Mouse (Mus musculus): ENCODE results near the gene Rora. TPM values are rescaled to one million over a fixed set of nuclear protein-coding genes. Genes with fewer than 3 reads are reported as not detected.

Rora gene
- polyA plus RNA-seq, 1 experiment from 2014 or later = 9.4 TPM

GRCm38 (mm10) chr9:68912483-68913151 lies 259.0 kb downstream of the Rora start:
- Histone ChIP-seq H3K4me3 (ENCODE audit: low read length) (no peak overlapping the region), H3K9ac (replicated peaks; ENCODE audit: low read length) (no peak overlapping the region), H3K27me3 (ENCODE audit: insufficient read depth, low read length) (no peaks in the 10 kb centered on the region), H3K4me1 (ENCODE audit: insufficient read depth, low read length) (peaks cover 18% of the 10 kb centered on the region), H3K36me3 (ENCODE audit: insufficient read depth, low read length) (no peaks in the 10 kb centered on the region), H3K9me3 (ENCODE audit: low read length) (no peaks in the 10 kb centered on the region), H3K4me2 (replicated peaks; ENCODE audit: low read depth, low read length) (no peak overlapping the region), H3K27ac (ENCODE audit: low read length) (peak overlapping the region; percentile 19; the same call in 1 of the 2 replicates)
- 37% methylated on average over 8 of the region's 8 CpGs for WGBS
- ATAC-seq (ENCODE audit: low FRiP score, low TSS enrichment) = 0 out of 2 replicates have a peak, but pooled peaks have one; percentile 27

- Histone ChIP-seq H3K27ac (ENCODE audit: low read length) (peak overlapping the region; percentile 19; the same call in 1 of the 2 replicates), H3K4me1 (ENCODE audit: insufficient read depth, low read length) (peaks cover 18% of the 10 kb centered on the region), H3K4me3 (ENCODE audit: low read length) (no peak overlapping the region), H3K36me3 (ENCODE audit: insufficient read depth, low read length) (no peaks in the 10 kb centered on the region), H3K9me3 (ENCODE audit: low read length) (no peaks in the 10 kb centered on the region), H3K27me3 (ENCODE audit: insufficient read depth, low read length) (no peaks in the 10 kb centered on the region), H3K4me2 (replicated peaks; ENCODE audit: low read depth, low read length) (no peak overlapping the region), H3K9ac (replicated peaks; ENCODE audit: low read length) (no peak overlapping the region)
- WGBS = 52% methylated on average over 10 of the region's 10 CpGs
- ATAC-seq (ENCODE audit: low FRiP score, low TSS enrichment) = no peak
These were observed 259.7 kb downstream of the Rora start for GRCm38 (mm10) chr9:68913191-68913697.

- no peak overlapping the region for H3K4me3 ChIP-seq (ENCODE audit: low read length)
- WGBS = 74% methylated on average over 4 of the region's 4 CpGs
- H3K36me3 ChIP-seq (ENCODE audit: insufficient read depth, low read length) = no peaks in the 10 kb centered on the region
- H3K4me2 ChIP-seq (replicated peaks; ENCODE audit: low read depth, low read length) = no peak overlapping the region
- H3K9ac ChIP-seq (replicated peaks; ENCODE audit: low read length) = no peak overlapping the region
- no peak for ATAC-seq (ENCODE audit: low FRiP score, low TSS enrichment)
- H3K4me1 ChIP-seq (ENCODE audit: insufficient read depth, low read length) = peaks cover 18% of the 10 kb centered on the region
- H3K27ac ChIP-seq (ENCODE audit: low read length) = no peak overlapping the region
- H3K27me3 ChIP-seq (ENCODE audit: insufficient read depth, low read length) = no peaks in the 10 kb centered on the region
- no peaks in the 10 kb centered on the region for H3K9me3 ChIP-seq (ENCODE audit: low read length)
These were observed 261.1 kb downstream of the Rora start for GRCm38 (mm10) chr9:68914541-68915275.

GRCm38 (mm10) chr9:68916741-68917140 lies 263.2 kb downstream of the Rora start:
- no peak for ATAC-seq (ENCODE audit: low FRiP score, low TSS enrichment)
- H3K4me1 ChIP-seq (ENCODE audit: insufficient read depth, low read length) = peaks cover 18% of the 10 kb centered on the region
- H3K9me3 ChIP-seq (ENCODE audit: low read length) = no peaks in the 10 kb centered on the region
- H3K27ac ChIP-seq (ENCODE audit: low read length) = no peak overlapping the region
- H3K9ac ChIP-seq (replicated peaks; ENCODE audit: low read length) = no peak overlapping the region
- 86% methylated on average over 1 of the region's 1 CpGs for WGBS
- no peaks in the 10 kb centered on the region for H3K27me3 ChIP-seq (ENCODE audit: insufficient read depth, low read length)
- H3K4me2 ChIP-seq (replicated peaks; ENCODE audit: low read depth, low read length) = no peak overlapping the region
- H3K4me3 ChIP-seq (ENCODE audit: low read length) = no peak overlapping the region
- H3K36me3 ChIP-seq (ENCODE audit: insufficient read depth, low read length) = no peaks in the 10 kb centered on the region

GRCm38 (mm10) chr9:68923128-68923601 lies 269.6 kb downstream of the Rora start:
- no peak overlapping the region for H3K9ac ChIP-seq (replicated peaks; ENCODE audit: low read length)
- H3K4me2 ChIP-seq (replicated peaks; ENCODE audit: low read depth, low read length) = no peak overlapping the region
- no peak for ATAC-seq (ENCODE audit: low FRiP score, low TSS enrichment)
- H3K9me3 ChIP-seq (ENCODE audit: low read length) = no peaks in the 10 kb centered on the region
- H3K4me1 ChIP-seq (ENCODE audit: insufficient read depth, low read length) = no peaks in the 10 kb centered on the region
- H3K36me3 ChIP-seq (ENCODE audit: insufficient read depth, low read length) = no peaks in the 10 kb centered on the region
- H3K4me3 ChIP-seq (ENCODE audit: low read length) = no peak overlapping the region
- H3K27me3 ChIP-seq (ENCODE audit: insufficient read depth, low read length) = no peaks in the 10 kb centered on the region
- WGBS = 90% methylated on average over 12 of the region's 12 CpGs
- no peak overlapping the region for H3K27ac ChIP-seq (ENCODE audit: low read length)

GRCm38 (mm10) chr9:68926406-68926805 lies 272.8 kb downstream of the Rora start:
- no peaks in the 10 kb centered on the region for H3K9me3 ChIP-seq (ENCODE audit: low read length)
- H3K27me3 ChIP-seq (ENCODE audit: insufficient read depth, low read length) = no peaks in the 10 kb centered on the region
- ATAC-seq (ENCODE audit: low FRiP score, low TSS enrichment) = no peak
- no peak overlapping the region for H3K9ac ChIP-seq (replicated peaks; ENCODE audit: low read length)
- H3K4me2 ChIP-seq (replicated peaks; ENCODE audit: low read depth, low read length) = no peak overlapping the region
- no peak overlapping the region for H3K27ac ChIP-seq (ENCODE audit: low read length)
- H3K4me1 ChIP-seq (ENCODE audit: insufficient read depth, low read length) = no peaks in the 10 kb centered on the region
- WGBS = 95% methylated on average over 6 of the region's 6 CpGs
- no peak overlapping the region for H3K4me3 ChIP-seq (ENCODE audit: low read length)
- H3K36me3 ChIP-seq (ENCODE audit: insufficient read depth, low read length) = no peaks in the 10 kb centered on the region

- no peak for ATAC-seq (ENCODE audit: low FRiP score, low TSS enrichment)
- no peaks in the 10 kb centered on the region for H3K36me3 ChIP-seq (ENCODE audit: insufficient read depth, low read length)
- H3K4me3 ChIP-seq (ENCODE audit: low read length) = no peak overlapping the region
- peaks cover 2% of the 10 kb centered on the region; the same call in 1 of the 2 replicates for H3K9me3 ChIP-seq (ENCODE audit: low read length)
- H3K4me1 ChIP-seq (ENCODE audit: insufficient read depth, low read length) = no peaks in the 10 kb centered on the region
- H3K9ac ChIP-seq (replicated peaks; ENCODE audit: low read length) = no peak overlapping the region
- no peak overlapping the region for H3K27ac ChIP-seq (ENCODE audit: low read length)
- 58% methylated on average over 3 of the region's 3 CpGs for WGBS
- no peaks in the 10 kb centered on the region for H3K27me3 ChIP-seq (ENCODE audit: insufficient read depth, low read length)
- no peak overlapping the region for H3K4me2 ChIP-seq (replicated peaks; ENCODE audit: low read depth, low read length)
These were observed 279.6 kb downstream of the Rora start for GRCm38 (mm10) chr9:68933159-68933558.

GRCm38 (mm10) chr9:68934238-68934637 lies 280.7 kb downstream of the Rora start:
- peaks cover 2% of the 10 kb centered on the region; the same call in 1 of the 2 replicates for H3K9me3 ChIP-seq (ENCODE audit: low read length)
- no peaks in the 10 kb centered on the region for H3K27me3 ChIP-seq (ENCODE audit: insufficient read depth, low read length)
- no peaks in the 10 kb centered on the region for H3K4me1 ChIP-seq (ENCODE audit: insufficient read depth, low read length)
- ATAC-seq (ENCODE audit: low FRiP score, low TSS enrichment) = no peak
- 87% methylated on average over 4 of the region's 4 CpGs for WGBS
- H3K36me3 ChIP-seq (ENCODE audit: insufficient read depth, low read length) = no peaks in the 10 kb centered on the region
- H3K27ac ChIP-seq (ENCODE audit: low read length) = no peak overlapping the region
- H3K4me3 ChIP-seq (ENCODE audit: low read length) = no peak overlapping the region
- H3K9ac ChIP-seq (replicated peaks; ENCODE audit: low read length) = no peak overlapping the region
- no peak overlapping the region for H3K4me2 ChIP-seq (replicated peaks; ENCODE audit: low read depth, low read length)

GRCm38 (mm10) chr9:68935611-68936010 lies 282.0 kb downstream of the Rora start:
- H3K9me3 ChIP-seq (ENCODE audit: low read length) = peaks cover 2% of the 10 kb centered on the region; the same call in 1 of the 2 replicates
- H3K4me3 ChIP-seq (ENCODE audit: low read length) = no peak overlapping the region
- WGBS = 56% methylated on average over 11 of the region's 11 CpGs
- H3K27me3 ChIP-seq (ENCODE audit: insufficient read depth, low read length) = no peaks in the 10 kb centered on the region
- no peak overlapping the region for H3K27ac ChIP-seq (ENCODE audit: low read length)
- H3K36me3 ChIP-seq (ENCODE audit: insufficient read depth, low read length) = no peaks in the 10 kb centered on the region
- no peak overlapping the region for H3K4me2 ChIP-seq (replicated peaks; ENCODE audit: low read depth, low read length)
- H3K4me1 ChIP-seq (ENCODE audit: insufficient read depth, low read length) = no peaks in the 10 kb centered on the region
- ATAC-seq (ENCODE audit: low FRiP score, low TSS enrichment) = no peak
- no peak overlapping the region for H3K9ac ChIP-seq (replicated peaks; ENCODE audit: low read length)

All from kidney, embryonic 16.5 days (tissue).